Mouse (Mus musculus) splenic B cell, adult 2 months (primary cell): ENCODE data around the gene Paxx.

Experiments
- DNase-seq: peaks from one replicate; pipeline ENCODE4 v3.0.0-alpha.2; 2011; ENCODE audit warnings: low read depth, low spot score
- H3K27me3 ChIP-seq: 2 replicates; pipeline ENCODE4 v1.6.1; 2012; ENCODE audit warnings: mild to moderate bottlenecking, low read length, moderate library complexity, mixed read lengths; ENCODE audit not compliant: control insufficient read depth, poor library complexity, insufficient read depth, severe bottlenecking
- H3K36me3 ChIP-seq: 2 replicates; pipeline ENCODE4 v1.6.1; 2012; ENCODE audit warnings: mild to moderate bottlenecking, low read length, moderate library complexity, mixed read lengths; ENCODE audit not compliant: control insufficient read depth, poor library complexity, insufficient read depth, severe bottlenecking

Gene Paxx

DNA sequence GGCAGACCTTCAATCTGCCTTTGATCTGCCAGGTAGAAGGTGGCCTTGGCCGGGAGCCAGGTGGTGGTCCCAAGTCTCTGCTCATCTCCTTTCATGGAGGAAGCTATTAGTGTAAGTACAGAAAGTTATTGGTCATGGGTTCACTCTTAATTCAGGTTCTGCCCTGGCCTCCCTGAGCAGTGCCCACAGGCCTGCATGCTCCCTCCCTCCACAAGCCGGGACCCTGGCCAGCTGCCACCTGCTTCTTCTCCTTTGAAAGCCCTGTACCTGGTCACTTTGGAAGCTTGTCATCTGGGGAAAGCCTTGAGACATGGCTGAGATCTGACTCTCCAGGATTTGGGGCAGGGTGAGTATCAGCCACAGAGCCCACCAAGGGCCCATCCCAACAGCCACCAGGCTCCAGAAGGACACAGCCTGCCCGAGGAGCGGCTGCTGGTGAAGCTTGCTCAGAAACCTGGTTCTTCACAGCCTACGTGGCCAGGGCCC, 32.6 kb upstream of the Paxx start, which contains the start of gene Lcn12:
TSS of gene Lcn12 (minus strand) at position 436 of the 486 bp plus-strand sequence.
- no peaks in the 10 kb centered on the region for H3K36me3 ChIP-seq
- no peak for DNase-seq
- H3K27me3 ChIP-seq = no peaks in the 10 kb centered on the region

DNA sequence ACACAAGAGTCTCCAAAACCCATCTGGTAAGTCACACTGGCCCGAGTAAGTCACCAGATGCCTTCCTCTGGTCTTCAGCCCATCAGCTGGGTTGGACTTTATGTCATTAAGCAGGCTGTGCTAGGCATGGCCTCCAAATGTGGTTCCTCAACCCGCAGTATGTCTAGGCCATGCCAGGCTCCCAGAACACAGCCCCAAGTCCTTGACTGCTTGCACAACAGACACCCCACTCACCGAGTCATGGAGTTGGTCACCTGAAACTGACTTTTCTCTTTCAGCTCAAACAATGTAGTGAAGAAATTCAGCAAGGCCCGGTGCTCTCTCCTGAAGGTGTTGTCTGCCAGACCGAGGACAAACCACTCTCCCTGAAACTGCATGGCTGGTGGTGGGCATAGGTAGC, 32.1 kb upstream of the Paxx start:
- Histone ChIP-seq H3K36me3 (no peaks in the 10 kb centered on the region), H3K27me3 (no peaks in the 10 kb centered on the region)
- no peak for DNase-seq

DNA sequence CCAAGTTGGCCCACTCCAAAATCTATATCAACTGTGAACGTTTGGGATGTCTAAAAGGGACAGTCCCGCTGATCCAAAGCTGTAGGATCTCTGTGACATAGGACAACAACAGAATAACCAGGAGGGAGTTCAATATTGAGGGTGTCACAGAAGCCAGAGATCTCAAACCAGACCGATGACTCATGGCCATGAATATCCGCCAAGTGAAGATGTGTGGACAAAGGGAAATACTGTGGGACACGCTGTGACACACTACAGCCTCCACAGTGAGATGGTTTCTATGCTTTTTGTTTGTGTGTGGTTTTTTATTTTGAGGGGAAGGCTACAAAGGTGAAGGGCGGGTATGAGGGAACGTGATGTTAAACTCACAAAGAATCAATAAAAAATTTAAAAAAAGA, 27.8 kb upstream of the Paxx start:
- DNase-seq = no peak
- H3K36me3 ChIP-seq = no peaks in the 10 kb centered on the region
- no peaks in the 10 kb centered on the region for H3K27me3 ChIP-seq

DNA sequence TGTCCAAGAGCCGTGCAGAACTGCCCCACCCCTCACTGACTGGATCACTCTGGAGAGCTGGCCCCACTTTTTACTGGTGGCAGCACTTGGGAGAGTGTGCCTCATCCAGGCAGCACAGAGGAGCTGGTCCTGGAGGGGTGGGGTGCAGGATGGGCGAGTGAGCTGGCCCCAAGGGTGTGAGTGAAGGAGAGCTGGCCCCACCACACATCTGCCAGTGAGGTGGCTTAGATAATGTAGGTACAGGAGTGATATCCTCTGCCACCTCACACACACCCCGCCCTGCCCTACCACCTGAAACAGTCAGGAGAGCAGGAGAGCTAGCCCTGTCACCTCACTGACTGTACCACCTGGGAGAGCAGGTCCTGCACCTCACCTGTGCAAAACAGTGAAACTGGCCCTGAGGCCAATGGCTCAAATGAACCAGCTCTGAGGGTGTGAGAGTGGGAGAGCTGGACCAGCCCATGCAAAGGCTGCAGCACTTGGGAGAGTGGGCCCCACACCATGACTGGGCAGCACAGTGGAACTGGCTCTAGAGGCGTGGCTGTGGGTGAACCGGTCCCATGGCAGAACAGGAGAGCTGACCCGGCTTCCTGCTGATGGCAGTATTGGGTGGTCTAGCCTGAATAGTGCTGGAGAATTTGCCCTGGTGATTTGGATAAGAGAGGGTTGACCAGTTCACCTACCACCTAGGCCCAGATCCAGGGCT, 27.2 kb upstream of the Paxx start:
- H3K27me3 ChIP-seq = no peaks in the 10 kb centered on the region
- DNase-seq = no peak

DNA sequence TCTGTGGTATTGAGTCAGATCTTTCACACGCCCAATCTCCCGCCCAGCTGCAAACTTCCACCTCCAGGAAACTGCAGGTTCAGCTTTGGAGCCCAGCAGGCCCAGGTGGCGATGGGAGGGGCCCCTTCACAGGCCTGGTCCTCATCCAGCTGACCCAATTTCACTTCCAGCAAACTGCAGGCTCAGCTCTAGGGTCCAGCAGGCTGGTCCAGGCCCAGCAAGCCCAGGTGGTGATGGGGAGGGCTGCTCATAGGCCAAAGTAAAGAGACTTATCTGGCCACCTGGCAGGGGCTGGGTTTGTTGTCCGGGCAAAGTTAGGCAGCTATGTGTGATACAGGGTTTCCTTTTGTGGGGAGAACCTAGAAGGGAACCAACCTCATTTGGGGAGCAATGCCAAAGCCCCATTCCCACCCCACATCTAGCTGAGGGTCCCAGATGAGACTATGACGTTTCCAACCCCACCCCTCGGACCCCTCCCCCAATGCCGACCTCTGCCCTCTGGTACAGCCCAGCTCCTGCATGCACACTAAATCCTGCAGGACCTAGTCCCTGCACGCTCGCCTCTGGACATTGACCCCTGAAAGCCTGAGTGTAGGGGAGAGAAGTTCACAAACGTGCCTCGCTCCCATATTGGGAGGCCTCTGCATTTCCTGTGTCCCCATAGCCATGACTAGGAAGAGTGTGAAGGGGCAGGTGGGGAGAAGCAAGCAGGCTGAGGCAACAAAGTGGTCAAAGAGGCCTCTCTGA, 24.2 kb upstream of the Paxx start:
- DNase-seq = no peak
- H3K27me3 ChIP-seq = no peaks in the 10 kb centered on the region
- H3K36me3 ChIP-seq = no peaks in the 10 kb centered on the region

More for the DNA sequence above, 27.2 kb upstream of the Paxx start:
- H3K36me3 ChIP-seq = no peaks in the 10 kb centered on the region

DNA sequence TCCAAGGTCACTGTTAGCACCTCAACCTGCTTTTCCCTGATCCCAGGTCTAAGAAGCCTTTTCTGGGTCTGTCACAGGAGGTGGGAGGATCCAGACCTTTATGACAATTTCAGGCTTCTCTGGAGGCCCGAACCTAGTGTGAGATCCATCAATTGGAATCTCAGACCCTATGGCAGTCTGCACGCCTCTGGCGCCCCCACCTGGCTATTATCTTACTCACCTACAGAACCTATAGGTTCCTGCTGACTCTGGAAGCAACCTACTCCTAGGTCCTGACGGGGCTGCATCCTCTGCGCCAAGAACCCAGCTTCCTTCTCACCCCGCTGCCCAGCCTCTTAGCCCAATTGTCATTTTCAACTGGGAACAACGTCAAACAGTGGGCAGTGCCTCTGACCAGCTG, 22.1 kb upstream of the Paxx start:
- DNase-seq = peak; percentile 87
- H3K36me3 ChIP-seq = no peaks in the 10 kb centered on the region
- no peaks in the 10 kb centered on the region for H3K27me3 ChIP-seq

DNA sequence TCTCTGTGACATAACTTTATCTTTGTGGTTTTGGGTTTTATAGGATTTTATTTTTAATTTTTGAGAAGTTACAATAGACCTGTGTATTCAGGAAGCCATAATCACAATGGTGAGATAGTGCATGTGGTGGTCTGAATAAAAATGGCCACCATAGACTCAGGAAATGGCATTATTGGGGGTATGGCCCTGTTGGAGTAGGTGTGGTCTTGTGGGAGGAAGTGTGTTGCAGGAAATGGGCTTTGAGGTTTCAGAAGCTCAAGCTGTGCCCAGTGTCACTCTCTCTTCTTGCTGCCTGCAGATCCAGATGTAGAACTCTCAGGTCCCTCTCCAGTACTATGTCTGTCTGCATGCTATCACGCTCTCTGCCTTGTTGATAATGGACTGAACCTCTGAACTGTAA, 19.6 kb upstream of the Paxx start:
- no peak for DNase-seq
- Histone ChIP-seq H3K27me3 (no peaks in the 10 kb centered on the region), H3K36me3 (no peaks in the 10 kb centered on the region)

DNA sequence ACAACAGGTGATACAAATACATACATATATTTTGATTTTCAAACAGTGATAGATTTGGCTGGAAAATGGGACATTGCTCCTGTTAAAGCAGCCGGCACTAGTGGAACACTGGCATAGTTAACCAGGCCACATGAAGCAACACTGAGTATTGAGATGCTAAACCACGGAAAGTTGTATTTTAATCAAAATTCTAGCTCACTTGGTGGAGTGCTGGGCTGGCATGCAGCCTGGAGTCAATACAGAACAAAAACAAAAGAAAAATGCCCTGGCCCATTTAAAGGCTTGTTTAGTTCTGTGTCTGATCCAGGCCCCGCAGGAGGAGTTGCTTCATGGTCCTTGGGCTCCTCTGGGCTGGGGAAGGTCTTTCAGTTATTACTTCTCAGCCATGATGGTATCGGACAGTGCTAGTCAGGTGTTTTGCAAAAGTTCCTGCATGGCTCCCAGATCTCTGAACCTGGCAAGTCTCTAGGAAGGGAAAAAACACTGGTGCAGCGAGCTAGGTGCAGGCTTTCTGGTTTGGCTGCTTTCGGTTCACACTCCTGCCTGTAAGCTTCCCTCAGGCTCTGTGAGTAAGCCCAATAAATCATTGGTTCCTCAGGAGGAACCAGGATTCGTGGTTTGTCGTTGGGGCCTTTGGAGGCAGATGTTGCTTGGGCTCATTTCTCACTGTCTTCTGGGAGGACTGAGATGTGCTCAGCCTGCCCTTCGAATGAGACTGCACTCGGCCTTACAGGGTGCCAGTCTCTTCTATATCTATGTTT, 18.8 kb upstream of the Paxx start:
- Histone ChIP-seq H3K27me3 (no peaks in the 10 kb centered on the region), H3K36me3 (no peaks in the 10 kb centered on the region)
- DNase-seq = no peak

DNA sequence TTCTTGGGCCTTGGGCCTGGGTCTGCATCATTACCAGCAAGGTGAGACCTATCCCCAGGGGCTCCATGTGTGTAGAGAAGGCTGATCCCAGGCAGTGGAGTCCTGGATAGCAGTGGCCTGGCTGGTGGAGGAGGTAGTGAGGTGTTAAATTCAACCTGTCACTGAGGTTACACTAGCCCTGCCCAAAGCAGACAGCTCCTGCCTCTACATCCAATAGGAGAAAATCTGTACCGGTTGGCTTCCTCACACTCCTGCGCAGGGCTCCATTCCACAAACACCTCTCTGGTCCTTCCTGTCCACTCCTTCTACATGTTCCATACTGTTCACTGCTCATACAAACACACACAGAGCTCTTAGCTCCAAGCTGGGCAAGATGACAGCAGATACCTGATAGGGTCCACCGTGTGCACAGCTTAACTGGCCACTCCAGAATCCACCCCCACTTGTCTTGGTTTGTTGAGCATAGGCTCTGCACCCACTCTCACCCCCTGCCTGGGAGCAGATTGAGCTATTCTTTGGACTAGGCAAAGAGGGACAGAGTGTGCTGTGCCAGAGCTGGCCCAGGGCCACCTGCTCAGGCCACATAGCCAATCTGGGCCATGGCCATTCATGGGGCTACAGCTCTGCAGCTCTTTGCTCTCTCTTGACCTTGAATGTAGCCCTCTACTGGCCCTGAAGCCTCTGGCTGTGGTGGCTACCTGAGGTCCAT, 17.2 kb upstream of the Paxx start:
- no peaks in the 10 kb centered on the region for H3K36me3 ChIP-seq
- no peak for DNase-seq
- H3K27me3 ChIP-seq = no peaks in the 10 kb centered on the region

DNA sequence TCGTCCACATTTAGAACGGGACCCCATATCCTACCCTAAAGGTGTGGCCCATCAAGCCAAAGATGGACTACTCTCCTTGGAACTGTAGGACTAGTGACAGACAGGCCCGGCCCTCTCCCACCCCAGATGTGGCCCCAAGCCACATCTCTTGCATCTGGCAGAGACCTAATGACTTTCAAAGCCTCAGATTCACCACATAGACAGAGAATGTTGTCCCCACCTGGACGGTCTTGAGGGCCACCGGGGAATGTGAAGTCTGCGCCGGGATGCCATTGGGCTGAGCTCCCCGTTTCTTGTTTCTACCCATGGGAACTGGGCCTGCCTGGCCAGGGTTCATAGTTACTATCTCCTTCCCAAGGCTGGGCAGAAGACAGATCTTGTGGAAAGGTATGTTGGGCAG, 16.6 kb upstream of the Paxx start:
- no peak for DNase-seq
- no peaks in the 10 kb centered on the region for H3K36me3 ChIP-seq
- no peaks in the 10 kb centered on the region for H3K27me3 ChIP-seq

DNA sequence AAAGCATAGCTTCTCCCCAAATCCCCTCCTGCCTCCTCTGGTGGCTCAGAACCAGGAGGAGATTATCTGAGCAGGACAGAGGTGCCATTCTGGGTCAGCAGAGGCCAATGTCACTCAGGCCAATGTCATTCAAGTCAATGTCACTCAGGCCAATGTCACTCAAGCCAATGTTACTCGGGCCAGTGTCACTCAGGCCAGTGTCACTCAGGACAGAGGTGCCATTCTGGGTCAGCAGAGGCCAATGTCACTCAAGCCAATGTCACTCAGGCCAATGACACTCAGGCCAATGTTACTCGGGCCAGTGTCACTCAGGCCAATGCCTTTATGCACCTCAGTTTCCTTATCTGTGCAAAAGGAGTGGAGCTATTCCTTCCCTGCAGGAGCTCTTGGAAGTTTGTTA, 11.7 kb upstream of the Paxx start:
- no peaks in the 10 kb centered on the region for H3K27me3 ChIP-seq
- DNase-seq = no peak
- H3K36me3 ChIP-seq = no peaks in the 10 kb centered on the region

DNA sequence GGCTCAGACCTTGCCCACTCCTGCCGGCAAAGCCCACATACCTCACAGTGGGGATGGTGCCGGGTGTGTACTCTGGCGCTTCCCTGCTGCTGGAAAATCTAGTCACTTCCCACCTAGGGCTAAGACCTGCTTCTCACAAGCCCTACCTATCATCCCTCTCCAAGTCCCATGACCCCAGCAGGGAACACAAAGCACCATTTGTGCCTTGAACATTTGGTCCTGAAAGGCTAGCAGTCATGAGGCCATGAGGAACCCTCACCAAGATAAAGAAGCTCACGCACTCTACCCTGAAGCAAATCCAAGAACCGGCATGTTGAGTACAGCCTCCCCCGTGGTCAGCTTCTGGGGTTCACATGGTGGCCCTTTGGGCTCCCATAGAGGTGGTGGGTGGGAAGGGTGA, 9.1 kb upstream of the Paxx start, which contains the start of gene Ptgds:
TSS of gene Ptgds (minus strand) at position 78 of the 400 bp plus-strand sequence.
- no peaks in the 10 kb centered on the region for H3K27me3 ChIP-seq
- H3K36me3 ChIP-seq = no peaks in the 10 kb centered on the region
- no peak for DNase-seq

DNA sequence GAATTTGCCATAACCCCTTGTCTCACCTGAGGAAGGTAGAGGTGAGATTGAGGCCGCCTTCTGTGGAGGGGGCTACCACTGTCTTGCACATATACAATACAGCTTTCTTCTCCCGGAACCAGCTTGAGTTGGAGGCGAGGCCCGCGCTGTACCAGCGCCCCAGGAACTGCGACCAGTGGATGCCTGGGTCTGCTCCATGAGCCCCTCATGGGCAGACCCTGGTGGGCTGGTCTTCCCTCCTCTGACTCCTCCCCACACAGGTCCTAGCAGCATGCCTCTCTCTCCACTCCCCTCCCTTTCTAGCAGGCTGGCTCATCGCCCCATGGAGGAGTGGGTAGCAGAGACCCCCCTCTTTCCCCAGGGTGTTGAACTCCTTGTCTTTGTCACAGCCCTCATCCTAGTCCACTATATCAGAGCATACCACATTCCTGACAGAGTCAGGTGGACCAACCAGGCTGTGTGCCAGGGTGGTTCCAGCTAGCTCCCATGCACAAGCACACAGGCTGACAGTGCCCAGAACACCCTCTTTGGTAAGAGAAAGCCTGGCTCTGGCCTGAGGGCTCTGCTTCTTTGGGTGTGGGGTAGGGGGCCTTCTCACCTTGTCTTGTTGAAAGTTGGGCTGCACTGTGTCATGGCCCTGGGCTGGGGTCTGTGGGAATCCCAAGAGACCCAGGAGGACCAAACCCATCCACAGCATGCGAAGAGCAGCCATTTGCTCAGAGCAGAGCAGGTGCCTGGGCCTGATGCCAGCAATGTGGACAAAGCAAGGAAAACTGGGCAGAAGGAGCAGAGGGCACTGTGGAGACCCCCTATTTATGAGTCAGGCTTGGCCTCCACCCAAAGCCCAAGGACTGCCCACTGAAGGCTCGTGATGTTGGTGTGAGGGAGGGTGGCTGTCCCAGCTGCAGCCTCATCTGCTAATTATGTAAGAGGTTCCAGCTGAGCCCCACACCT, 8.3 kb upstream of the Paxx start:
- no peaks in the 10 kb centered on the region for H3K27me3 ChIP-seq
- H3K36me3 ChIP-seq = no peaks in the 10 kb centered on the region
- DNase-seq = no peak
